24 mouse cellular contexts compared by ENCODE assay signal in the genomic region with DNA sequence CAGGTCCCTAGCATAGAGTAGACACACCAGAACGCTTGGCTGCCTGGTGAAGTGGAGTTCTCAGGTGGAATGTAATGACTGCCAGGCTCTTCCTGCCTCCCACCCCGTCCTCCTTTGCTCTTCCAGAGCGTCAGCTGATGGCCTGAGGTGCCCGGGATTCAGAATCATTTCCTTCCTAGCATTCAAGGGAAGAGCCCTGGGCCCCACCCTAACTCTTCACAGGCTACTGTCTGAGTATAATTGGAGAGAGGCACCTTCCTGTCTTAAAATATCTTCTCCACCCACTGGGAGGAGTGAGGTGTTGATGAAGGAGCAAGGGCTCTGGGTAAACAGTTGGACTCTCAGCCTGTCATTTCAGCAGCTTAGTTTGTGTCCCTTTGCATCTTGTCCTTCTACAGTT. TPM values are rescaled to one million over a fixed set of nuclear protein-coding genes. Genes with fewer than 3 reads are reported as not detected.
A peak's percentile ranks its signal among the peaks of the same experiment; 100 is the strongest.
DNase-seq lines count a peak whose midpoint lies in the region; ATAC-seq and TF ChIP-seq lines count a peak whose summit lies in the region.
"Had no signal": no experiment of that assay in that cellular context is flagged by ENCODE, and none has a peak within 500 bp of the region (broad histone marks: within the 10 kb centered on the region; RNA-seq: fewer than 3 reads in every experiment).

No protein-coding gene starts in this region.

- peak; percentile 95 for DNase-seq in heart, adult 11 months
- no peak for DNase-seq in heart, adult 8-10 months (ENCODE audit: low spot score)
- DNase-seq in lung, postnatal 0 days (ENCODE audit: low spot score) = peak; percentile 28
- no peak for DNase-seq in lung, postnatal 4 days
- peak; percentile 11 for DNase-seq in brain, adult 2 months (ENCODE audit: low read depth, low spot score)
- DNase-seq in kidney, postnatal 36 days = peak; percentile 29 to 48
- DNase-seq in ovary, postnatal 36 days (ENCODE audit: low spot score) = no peak
- DNase-seq: adrenal gland, adult 2 months; cerebellum, adult 9-11 months; gastrocnemius, postnatal 36 days; liver, embryonic 13.5 days; lung, postnatal 14 days; right cerebral cortex, adult 18-20 months; thymus, postnatal 25 days had no signal

- H3K27ac ChIP-seq in lung, postnatal 0 days (ENCODE audit: low read length) = no peak overlapping the region; the same call in 1 of the 2 replicates
- H3K27ac ChIP-seq: embryonic facial prominence, embryonic 13.5 days; hindbrain, embryonic 13.5 days; limb, embryonic 13.5 days; liver, embryonic 13.5 days had no signal

- no peaks in the 10 kb centered on the region for H3K9me3 ChIP-seq in lung, postnatal 0 days (ENCODE audit: low read length)
- H3K9me3 ChIP-seq: embryonic facial prominence, embryonic 13.5 days; heart, embryonic 12.5 days; hindbrain, embryonic 13.5 days; limb, embryonic 13.5 days; liver, embryonic 13.5 days had no signal

- H3K27me3 ChIP-seq in lung, postnatal 0 days (replicated peaks; ENCODE audit: insufficient read depth, low read length) = no peaks in the 10 kb centered on the region
- H3K27me3 ChIP-seq: embryonic facial prominence, embryonic 13.5 days; heart, embryonic 12.5 days; hindbrain, embryonic 13.5 days; limb, embryonic 13.5 days; liver, embryonic 13.5 days had no signal

- no peak overlapping the region for H3K4me3 ChIP-seq in lung, postnatal 0 days (ENCODE audit: low read depth, low read length)
- H3K4me3 ChIP-seq: embryonic facial prominence, embryonic 13.5 days; heart, embryonic 12.5 days; hindbrain, embryonic 13.5 days; limb, embryonic 13.5 days; liver, embryonic 13.5 days had no signal

- no peak overlapping the region for H3K9ac ChIP-seq in lung, postnatal 0 days (replicated peaks; ENCODE audit: low read depth)
- H3K9ac ChIP-seq: embryonic facial prominence, embryonic 13.5 days; heart, embryonic 12.5 days; hindbrain, embryonic 13.5 days; limb, embryonic 13.5 days; liver, embryonic 13.5 days had no signal

- peak; percentile 40 for ATAC-seq in lung, postnatal 0 days
- ATAC-seq: forebrain, embryonic 14.5 days; inflammation-experienced regulatory T-cells, adult 6 months had no signal

- no peaks in the 10 kb centered on the region for H3K36me3 ChIP-seq in lung, postnatal 0 days (ENCODE audit: insufficient read depth, low read length)
- H3K36me3 ChIP-seq: embryonic facial prominence, embryonic 13.5 days; heart, embryonic 12.5 days; hindbrain, embryonic 13.5 days; limb, embryonic 13.5 days; liver, embryonic 13.5 days had no signal

- TF ChIP-seq CTCF in lung, postnatal 0 days (IDR thresholded peaks at IDR 0.05) = no peak

- TF ChIP-seq EP300 in lung, postnatal 0 days (IDR thresholded peaks at IDR 0.05) = no peak

- H3K4me2 ChIP-seq in lung, postnatal 0 days (replicated peaks; ENCODE audit: low read depth, low read length) = no peak overlapping the region
- H3K4me2 ChIP-seq: embryonic facial prominence, embryonic 13.5 days; heart, embryonic 12.5 days; hindbrain, embryonic 13.5 days; limb, embryonic 13.5 days; liver, embryonic 13.5 days had no signal

- 29% methylated on average over 4 of the region's 4 CpGs for WGBS in lung, postnatal 0 days

- no peaks in the 10 kb centered on the region for H3K4me1 ChIP-seq in lung, postnatal 0 days (ENCODE audit: insufficient read depth, low read depth, low read length)
- H3K4me1 ChIP-seq: embryonic facial prominence, embryonic 13.5 days; hindbrain, embryonic 13.5 days; limb, embryonic 13.5 days; liver, embryonic 13.5 days had no signal

RNA-seq across cellular contexts. Expression of a gene that starts 16.1 kb away (rescaled TPM):
- total RNA-seq in heart, adult 8-10 months (2022) = 10 to 100 TPM; 26.8 to 30.7 (median 29.0) TPM
- polyA plus RNA-seq in lung, postnatal 0 days (2015; fragmentation: Nextera tagmentation; extraction: Ambion mirVana) = 4.0 and 4.7 TPM in 2 replicates

RNA-seq across cellular contexts. Expression of a gene that starts 36.7 kb away (rescaled TPM):
- 10 to 100 TPM; 71.7 to 87.3 (median 80.1) TPM for total RNA-seq in heart, adult 8-10 months (2022)
- polyA plus RNA-seq in lung, postnatal 0 days (2015; fragmentation: Nextera tagmentation; extraction: Ambion mirVana) = 106 and 111 TPM in 2 replicates

RNA-seq across cellular contexts. Expression of a gene that starts 37.7 kb away (rescaled TPM):
- 10 to 100 TPM; 26.2 to 31.4 (median 27.8) TPM for total RNA-seq in heart, adult 8-10 months (2022)
- 93.1 and 97.5 TPM in 2 replicates for polyA plus RNA-seq in lung, postnatal 0 days (2015; fragmentation: Nextera tagmentation; extraction: Ambion mirVana)

RNA-seq across cellular contexts. Expression of a gene that starts 50.9 kb away (rescaled TPM):
- 10 to 100 TPM; 21.3 to 27.8 (median 22.5) TPM for total RNA-seq in heart, adult 8-10 months (2022)
- polyA plus RNA-seq in lung, postnatal 0 days (2015; fragmentation: Nextera tagmentation; extraction: Ambion mirVana) = 26.6 and 27.8 TPM in 2 replicates

RNA-seq across cellular contexts. Expression of a gene that starts 51.7 kb away (rescaled TPM):
- total RNA-seq in heart, adult 8-10 months (2022) = under 1 TPM in 1 of 4 experiments, not detected in 3; 0.25 TPM
- 1.7 and 1.9 TPM in 2 replicates for polyA plus RNA-seq in lung, postnatal 0 days (2015; fragmentation: Nextera tagmentation; extraction: Ambion mirVana)
- total RNA-seq: adrenal gland, adult 2 months; gastrocnemius, postnatal 36 days; heart, postnatal 14 days; layer of hippocampus, adult 18-20 months; monocyte, adult 5-6 weeks had no signal
- polyA plus RNA-seq: adrenal gland, adult 2 months; cortical plate, adult 2 months had no signal

Comparison
In these comparisons a context has a peak if more than half of its experiments do, and no peak if none do; other contexts are left out.
1. DNase-seq: peak in heart, adult 11 months (single experiment), lung, postnatal 0 days (single experiment), brain, adult 2 months (single experiment) and kidney, postnatal 36 days (2 of 2); none in heart, adult 8-10 months (single experiment), lung, postnatal 4 days (0 of 2) and ovary, postnatal 36 days (single experiment).